Mouse (Mus musculus) left cerebral cortex, adult 18-20 months (tissue): Measurements from ENCODE around the gene Lrguk. TPM values are rescaled to one million over a fixed set of nuclear protein-coding genes. Genes with fewer than 3 reads are reported as not detected.

Experiments
- DNase-seq, 2 experiments: peaks; one replicate each; pipeline ENCODE4 v3.0.0; 2021 to 2022; ENCODE audit warnings: low spot score in 2 of 2, mixed read lengths in 1 of 2
- total RNA-seq, 2 experiments: library from RNA; stranded (reverse); gene quantifications; 2 replicates each; pipeline ENCODE4 v1.2.3; 2021

The Lrguk gene
- total RNA-seq, 2 experiments from 2014 or later = 2.0 to 2.2 TPM

DNA sequence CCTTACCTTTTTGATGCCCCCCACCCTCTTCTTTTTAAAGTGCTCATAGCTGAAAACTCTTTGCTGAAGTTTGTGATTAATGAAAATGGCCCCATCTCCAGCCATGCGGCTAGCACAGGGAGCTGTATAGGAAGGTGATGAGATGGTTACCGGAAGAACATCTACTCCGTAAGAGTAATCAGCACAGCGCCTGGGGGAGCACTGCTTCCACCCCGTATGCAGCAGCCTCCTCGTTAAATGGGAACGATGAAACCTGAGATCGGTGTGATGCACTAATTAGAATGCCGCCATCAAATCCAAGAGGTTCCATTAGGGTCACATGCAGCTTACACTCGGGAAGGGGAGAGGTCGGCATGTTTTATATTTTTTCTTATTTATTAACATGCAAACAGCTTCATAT lies 113.7 kb downstream of the Lrguk start:
- DNase-seq = no peak

DNA sequence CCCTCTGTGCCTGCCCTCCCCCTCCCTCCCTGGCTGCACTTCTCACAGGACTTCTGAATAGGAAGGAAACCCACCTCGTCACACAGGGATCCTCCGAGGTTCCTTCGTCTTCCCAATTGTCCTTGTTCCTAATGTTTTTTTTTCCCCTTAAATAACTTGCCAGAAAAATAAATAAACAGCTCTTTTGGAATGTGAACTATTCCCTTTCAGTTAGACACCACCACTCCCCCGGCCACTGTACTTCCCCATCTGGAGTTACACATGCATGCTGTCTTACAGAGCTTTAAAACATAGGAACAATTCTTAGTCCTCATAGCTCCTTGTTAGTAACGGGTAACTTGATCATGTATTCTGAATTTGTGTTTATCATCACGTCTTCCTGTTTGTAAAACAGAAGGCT lies 116.8 kb downstream of the Lrguk start:
- no peak for DNase-seq

DNA sequence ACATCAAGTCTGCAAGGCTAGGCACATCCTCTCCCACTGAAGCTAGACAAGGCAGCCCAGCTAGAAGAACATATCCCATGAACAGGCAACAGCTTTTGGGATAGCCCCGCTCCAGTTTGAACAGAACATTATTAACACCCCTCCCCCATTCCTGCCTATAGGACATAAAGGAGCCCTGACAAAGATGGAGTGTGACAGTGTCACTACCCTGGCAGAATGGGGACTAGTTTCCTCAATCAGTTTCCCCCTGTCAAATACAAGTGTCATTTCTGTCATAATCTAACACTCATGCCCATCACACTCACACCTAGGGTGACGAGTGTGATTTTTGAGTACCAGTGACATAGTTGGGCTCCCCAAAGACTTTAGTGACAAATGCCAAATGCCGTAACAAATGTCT lies 118.8 kb downstream of the Lrguk start:
- DNase-seq = no peak

DNA sequence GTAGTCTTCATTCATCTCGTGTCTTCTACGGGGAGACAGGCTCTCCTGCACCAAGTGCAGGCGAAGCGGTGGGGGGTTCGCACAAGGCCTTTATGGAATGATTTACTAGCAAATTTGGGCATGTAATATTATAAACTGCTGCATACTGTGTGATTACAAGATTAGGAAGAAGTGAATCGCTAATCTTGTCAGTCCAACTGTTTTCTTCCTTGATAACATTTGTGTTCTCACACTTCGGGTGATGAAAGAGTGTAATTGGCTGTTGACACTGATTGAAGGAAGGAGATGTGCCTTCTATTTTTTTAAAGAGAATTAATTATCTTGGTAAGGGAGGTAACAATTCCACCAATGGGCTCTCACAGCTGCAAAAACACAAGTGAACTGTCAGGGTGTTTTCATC lies 119.4 kb downstream of the Lrguk start:
- DNase-seq = no peak

DNA sequence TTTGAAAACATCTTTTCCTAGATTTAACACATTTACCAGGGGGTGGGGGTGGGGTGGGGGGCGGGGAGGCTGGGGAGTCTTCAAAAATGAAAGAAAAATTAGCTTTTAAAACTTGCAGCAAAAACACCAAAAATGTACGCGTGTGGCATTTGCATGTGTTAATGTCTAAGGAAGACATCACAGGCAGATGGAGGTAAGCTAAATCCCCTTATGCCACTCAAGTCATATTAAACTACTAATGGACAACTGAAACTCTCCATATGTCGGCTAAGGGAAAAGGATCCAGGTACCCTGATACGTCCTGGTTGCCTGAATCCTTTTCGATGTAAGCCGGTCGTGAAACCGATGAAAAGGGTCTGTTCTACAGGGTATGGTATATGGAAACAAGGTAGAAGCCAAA lies 119.8 kb downstream of the Lrguk start:
- DNase-seq = no peak

DNA sequence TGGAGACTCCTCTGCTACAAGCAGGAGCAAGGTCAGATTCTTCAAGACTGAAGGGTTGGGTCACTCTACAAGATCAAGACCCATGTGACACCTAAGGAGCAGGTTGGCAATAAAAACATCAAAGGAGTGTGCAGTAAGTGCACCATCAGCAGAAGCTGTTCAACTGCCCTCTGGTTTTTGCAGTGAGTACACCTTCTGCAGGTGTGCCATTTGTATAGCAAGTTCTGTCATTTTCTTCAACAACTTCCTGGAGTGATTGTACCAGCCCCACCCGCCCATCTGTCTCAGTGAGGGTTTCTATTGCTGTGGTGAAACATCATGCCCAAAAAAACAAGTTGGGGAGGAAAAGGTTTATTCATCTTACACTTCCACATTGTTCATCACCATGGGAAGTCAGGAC lies 120.6 kb downstream of the Lrguk start:
- DNase-seq = no peak

DNA sequence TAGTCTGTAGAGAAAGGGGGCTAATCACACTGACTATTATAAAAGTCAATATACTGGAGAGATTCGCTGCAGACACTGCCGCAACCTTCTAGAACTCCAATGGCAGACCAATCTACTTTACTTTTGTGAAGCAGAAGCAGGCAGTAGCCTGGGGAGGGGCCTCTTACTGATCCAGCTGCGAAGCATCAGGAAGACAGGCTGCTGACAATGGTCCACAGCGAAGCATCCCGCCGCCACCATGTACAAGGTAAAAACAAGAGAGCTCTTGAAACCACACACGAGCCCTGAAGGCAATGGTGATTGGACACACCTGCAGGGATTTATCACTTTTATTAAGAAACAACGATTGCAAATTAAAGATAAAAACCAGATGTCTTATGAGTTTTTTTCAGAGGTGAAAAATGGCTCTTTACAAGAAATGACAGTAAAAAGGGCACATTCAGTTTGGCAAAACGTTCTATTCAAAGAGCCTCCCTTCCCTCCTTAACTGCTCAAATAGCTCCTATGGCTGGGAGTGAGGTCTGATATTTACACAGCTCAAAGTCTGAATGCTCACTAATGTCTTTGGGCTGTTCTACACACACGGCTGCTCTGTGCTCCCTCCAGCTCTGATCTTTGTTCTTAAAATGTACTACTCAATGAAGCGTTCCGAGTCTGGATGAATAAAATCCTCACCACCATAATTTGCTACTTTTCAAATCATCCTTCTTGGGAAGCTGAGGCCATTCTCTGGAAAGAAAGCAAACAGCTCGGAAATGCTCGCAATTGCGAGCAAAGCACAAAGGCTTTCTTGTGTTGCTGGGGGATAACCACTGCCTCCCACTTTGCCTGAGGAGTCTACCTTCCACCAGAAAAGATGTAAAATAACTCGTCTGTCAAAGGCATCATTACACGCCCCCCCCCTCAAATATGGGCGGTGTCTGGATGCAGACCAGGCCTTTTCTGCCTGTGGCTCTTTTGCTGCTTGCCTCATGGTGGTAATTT lies 124.1 kb downstream of the Lrguk start:
- no peak for DNase-seq

DNA sequence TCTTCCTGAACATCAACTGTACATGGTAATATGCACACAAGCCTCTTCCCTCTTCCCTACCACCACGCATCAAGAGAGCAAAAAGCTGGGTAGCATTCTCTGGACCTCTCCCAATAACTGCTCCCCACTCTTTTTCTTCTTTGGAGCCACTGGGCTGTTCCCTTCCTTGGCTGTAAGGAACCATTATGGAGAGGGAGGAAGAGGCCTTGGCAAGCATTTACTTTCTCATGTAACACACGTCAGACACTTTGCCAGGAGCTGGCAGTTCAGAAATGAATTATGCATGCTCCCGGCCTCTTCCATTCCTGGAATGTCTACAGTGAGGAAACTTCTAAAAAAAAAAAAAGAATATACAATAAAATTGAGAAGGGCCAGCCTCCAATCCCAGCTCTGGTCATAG lies 125.0 kb downstream of the Lrguk start:
- peak; percentile 58 to 72 for DNase-seq

DNA sequence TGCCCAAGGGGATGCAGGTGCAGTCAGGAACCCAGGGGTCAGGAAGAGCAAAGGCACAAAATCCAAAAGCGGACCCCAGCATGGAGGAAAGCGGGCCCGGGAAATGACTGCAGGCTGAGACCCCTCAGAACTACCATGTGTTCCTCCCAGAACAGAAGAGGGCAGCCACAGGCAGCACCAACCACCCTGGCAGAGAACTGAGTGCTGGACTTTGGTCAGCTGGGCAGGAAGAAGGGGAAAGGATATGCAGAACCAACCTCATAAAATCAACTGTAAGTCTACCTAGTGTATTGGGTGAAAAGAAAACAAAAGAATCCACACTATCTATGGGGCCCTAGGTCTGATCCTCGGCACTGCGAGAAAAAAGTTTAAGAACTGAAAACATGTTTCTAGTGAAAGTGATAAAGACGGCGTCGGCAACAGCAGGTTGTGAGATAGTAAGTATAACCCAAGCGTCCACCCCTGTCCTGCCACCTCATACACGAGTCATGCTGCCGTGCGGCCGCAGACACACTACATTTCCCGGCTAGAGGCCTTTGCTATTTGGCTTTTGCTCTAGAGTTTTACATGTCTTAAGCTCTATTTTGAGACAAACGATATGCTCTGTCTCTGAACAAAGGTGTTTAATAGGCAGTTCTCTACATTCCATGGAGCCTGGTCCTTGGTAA lies 126.0 kb downstream of the Lrguk start:
- DNase-seq = no peak

DNA sequence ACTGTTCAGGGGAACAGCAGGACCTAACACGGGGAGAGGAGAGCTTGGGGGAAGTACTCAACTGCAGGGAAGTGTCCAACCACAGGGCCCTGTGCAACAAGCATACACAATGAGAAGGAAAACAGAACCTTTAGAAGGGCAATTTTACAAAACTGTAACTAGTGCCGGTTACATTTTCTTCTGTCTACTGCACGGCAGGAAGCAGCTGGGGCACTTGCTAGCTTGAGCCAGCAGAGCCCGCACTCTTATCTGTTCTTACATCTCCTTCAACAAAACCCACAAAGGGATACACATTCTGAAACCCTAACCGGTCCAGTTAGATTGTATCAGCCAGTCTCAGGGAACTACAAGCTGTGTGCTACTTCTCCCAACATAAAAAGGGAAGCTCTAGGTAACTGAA lies 126.8 kb downstream of the Lrguk start:
- no peak for DNase-seq

DNA sequence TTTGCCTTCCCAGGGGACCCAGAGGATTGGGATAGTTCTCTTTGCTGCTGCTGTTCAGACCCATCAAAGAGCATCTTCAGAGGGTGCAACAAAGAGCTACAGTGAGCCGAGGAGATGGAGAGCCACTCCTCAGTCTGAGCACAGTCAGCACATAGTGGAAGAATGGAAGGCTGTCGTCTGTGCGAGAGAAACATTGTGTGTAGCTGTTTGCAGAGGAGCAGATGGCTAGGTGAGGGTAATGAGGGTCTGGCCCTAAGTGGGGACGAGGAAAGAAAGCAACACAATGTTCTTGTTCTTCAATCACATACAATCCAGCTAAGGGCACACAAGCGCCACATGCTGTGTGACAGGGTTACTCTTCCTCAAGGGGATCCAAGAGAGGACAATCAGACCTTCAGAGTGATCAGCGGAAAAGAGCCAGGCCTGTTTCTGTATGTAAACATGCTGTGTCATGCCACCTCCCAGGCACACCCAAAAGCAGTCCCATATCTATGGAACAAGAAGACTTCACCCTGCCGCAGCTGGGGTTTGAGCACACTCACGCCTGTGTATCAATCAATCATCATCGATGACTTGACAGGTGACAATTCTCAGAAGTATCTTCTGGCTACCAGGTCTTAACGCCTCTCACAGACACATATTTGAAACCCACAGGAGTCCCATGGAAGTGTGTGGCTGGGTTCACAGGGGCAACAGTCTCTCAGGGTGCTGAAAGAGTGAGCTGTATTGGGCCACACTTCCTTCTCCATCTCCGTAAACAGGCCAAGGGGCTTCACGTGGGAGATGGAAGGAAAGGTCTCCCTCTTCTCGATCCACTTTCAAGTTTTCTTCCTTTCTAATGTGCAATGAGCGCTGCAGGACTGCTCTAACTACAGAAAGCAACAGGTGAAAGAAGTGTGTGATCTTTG lies 127.8 kb downstream of the Lrguk start:
- DNase-seq = no peak

DNA sequence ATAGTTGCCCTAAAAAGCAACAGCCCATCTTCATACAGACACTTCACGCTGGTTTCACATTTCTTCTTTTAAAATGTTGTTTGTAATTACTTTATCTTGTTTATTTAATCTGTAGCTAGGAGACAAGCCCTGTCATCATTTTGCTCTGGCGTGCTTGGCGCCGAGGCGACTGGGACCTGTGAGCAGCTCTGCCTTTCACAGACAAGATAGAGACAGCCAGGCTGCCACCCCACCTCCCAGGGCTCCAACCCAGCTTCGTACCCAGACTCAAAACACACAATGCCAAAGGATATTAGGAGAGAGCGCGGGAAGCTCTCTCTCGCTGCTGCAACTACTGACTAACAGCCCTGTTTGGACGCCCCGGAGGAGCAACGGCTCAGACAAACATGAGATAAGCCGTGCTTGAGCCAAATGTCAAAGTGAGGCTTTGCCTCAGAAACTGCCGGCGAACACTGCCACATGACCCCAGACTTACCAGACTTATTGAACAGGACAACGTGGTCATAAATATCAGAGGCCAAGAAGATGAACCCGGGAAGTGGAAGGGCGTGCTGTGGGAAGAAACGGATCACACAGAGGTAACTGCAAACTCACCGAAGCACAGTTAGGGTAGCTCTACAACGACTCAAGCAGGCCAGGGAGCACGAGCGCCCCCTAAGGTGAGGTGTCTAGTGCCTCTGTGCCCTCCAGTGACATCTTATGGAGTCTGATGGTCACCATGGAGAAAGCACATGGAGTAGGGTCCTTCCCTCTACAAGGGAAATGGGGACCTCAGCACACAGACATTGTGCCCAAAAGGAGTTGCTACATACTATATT lies 131.0 kb downstream of the Lrguk start:
- no peak for DNase-seq

DNA sequence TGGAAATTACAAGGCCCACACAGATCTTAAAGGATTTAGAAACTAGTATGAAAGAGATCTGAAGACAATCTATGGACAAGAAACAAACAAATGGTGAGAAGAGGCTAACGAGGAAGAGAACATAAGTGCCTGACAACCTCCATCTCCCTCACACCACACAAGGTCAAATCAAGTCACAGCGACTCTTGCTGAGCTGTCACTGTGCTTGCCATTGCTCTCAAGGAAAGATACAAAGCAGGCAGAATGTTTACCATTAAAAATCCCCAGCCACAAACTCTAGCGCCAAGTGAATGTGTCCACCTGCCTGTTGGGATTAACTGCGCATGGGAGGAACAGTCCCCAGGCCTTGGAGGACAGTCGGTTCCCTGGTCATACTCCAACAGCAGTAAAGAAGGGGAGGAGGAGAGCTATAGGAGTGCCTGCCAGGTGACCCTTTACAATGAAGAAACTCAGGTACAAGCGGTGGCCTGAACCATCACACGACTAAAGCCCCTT lies 131.6 kb downstream of the Lrguk start:
- no peak for DNase-seq

DNA sequence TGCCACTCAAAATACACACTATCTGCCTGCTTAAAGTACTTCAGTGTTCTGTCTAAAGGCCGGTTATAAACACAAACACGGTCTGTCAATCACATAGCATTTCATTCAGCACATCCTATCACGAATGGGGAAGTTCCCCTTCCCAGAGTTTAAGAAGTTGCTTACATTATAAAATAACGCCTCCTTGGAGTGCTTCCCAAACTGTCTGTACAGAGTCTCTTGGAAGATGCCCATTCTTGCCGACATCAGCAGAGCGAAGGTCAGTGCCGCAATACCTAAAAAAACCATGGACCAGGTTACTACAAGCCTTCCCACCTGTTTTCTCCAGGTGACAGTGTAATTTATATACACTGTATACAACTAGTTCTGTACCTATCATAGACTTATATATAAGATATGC lies 132.3 kb downstream of the Lrguk start:
- DNase-seq = no peak

DNA sequence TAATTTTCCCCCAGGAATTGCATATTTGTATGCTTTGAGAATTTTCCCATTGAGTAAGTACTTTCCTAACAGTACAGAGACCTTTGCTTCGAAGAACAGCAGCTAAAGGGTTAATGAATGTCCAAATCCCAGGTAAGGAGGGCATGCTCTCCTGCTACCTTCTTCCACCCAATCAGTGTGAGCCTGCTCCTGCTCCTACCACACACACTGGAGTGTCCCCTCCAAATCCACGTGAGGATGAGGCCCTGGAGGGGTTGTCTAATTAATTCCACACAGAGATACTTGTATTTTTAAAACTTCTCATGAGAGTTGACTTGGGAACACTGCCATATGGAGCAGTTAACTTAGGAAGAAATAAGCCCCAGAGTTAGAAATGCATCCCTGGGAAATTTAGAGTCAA lies 133.4 kb downstream of the Lrguk start:
- DNase-seq = no peak

DNA sequence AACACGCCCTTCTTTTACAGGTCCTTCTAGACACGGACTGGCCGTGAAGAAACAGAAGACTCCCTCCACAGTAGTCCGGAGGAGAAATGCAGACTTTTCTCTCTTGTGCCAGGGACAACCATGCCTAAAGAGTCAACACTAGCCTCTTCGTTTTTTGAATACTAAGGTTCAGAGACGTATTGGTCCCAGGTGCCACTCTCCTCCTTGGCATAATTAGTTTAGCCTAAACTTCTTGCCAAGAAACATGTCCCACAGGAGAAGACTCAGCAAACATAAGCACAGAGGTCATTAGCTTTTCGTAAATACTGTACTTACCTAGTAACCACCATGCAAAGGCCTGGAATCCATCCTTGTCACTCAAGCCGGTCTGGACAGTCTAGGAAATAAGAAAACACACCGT lies 133.8 kb downstream of the Lrguk start:
- DNase-seq = no peak

DNA sequence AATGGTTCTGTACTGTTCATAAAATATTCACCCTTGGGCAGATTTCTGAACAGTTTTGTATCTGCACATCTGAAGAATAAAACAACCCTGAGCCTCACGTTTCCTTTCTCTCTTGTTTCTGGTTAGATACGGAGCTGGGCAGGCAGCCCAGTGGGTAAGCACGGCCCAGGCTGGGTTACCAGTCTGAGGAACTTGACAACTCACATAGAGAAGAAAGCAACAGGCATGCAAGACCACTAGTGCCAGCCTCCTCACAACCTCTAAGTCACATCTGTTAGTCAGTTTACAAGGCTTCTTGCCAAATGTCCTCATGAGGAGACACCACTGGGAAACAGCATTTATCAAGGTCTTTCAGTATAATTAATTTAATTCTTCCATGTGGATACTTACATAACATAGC lies 139.6 kb downstream of the Lrguk start:
- DNase-seq = no peak

DNA sequence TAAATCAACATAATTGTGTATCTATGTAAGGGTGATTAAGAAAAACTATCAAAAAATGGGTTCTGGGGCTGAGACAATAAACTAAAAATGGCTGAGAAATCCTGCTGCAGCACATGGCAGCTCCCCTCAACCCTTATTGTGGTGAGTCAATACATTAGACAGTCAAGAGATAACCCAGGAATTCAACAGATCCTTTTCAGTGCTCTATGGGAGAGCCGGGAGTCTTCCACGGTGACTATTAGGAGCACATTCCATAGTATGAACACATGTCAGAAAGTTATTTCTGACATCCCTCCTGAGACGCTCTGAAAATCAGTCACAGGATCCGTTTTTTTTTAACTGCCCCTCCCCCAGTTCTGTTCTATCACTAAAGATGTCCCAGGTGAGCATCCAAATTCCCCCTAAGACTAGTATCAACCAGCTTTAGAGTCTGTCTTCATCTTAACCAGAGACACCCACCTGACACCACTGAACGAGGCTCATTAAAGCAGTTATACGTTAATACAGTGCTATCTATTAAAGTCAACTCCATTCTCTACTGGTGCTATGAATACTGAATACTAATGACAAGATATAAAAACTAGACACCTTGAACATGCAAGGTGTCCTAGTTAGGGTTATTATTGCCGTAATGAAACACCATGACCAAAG lies 141.7 kb downstream of the Lrguk start:
- DNase-seq = no peak

DNA sequence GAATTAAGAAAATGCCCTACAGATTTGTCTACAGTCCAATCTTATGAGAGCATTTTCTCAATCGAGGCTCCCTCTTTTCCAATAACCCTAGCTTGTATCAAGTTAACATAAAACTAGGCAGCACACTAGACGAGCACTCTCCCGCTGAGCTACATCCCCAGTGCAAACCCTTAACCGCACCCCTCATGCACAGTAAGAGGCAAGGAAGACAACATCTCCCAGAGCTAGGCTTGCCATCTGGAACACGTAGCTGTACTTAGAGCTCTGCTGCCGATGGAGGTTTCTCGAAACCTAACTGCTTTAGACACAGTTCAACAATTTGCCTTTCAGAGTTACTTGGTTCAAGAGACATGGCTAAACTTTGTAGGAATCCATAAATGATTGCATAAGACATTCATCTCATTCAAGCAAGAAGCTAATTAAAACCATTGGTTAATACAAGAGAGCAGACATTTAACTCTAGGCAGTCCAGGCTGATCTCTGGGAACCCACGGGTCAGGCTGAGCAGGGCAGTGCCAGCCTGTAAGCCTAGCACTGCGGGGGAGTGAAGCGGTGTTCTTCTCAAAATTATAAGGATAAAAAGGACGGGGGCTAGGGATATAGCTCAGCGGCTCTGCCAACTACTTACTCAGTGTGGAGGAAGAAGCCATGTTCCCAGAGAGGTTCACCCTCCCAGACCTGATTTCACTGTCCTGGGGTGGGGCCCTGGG lies 142.7 kb downstream of the Lrguk start:
- DNase-seq = no peak
